Comparison of ENCODE assay signal across 8 mouse cellular contexts in the genomic region with DNA sequence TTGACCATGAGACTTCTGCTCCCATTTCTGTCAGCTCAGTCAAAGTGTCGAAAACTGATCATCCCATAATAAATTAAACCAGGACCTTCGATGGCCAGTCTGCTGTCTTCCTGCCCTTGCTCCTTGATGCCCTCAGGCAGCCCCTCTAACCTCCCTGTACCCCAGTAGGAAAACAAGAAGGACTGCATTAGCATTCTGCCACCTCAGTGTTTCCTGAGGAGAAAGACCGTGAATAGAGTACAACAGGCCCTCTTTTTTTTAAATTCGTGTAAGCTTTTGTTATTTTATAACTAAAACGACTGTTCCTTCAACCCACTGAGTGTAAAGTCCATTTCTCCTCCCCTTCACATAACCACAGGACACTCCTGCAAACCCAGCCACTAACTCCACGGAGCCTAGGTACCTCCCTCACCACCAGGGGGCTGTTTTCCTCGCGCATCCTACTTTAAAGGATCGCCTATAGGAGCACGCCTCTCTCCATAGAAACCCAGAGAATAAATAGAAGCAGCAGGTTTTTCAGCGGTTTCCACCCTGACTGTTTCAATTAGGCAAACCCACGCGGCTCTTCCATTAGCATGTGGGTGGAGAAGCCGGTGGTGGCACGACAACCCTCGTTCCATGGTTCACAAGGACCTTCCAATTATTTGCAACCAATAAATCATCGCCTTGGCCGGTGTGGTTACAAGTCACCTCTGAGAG.
A peak's percentile ranks its signal among the peaks of the same experiment; 100 is the strongest.
DNase-seq lines count a peak whose midpoint lies in the region; ATAC-seq lines count a peak whose summit lies in the region.

No protein-coding gene starts in this region.

- WGBS in liver, embryonic 12.5 days (ENCODE audit: insufficient replicate concordance): 21% methylated on average over 18 of the region's 18 CpGs
- 14% methylated on average over 18 of the region's 18 CpGs for WGBS in kidney, embryonic 16.5 days
- 13% methylated on average over 18 of the region's 18 CpGs for WGBS in limb, embryonic 12.5 days

- no peaks in the 10 kb centered on the region for H3K9me3 ChIP-seq in liver, embryonic 12.5 days (replicated peaks)
- no peaks in the 10 kb centered on the region for H3K9me3 ChIP-seq in kidney, embryonic 16.5 days (ENCODE audit: low read length)
- H3K9me3 ChIP-seq in limb, embryonic 12.5 days: 0 out of 2 replicates have a peak, but pooled peaks cover 9% of the 10 kb centered on the region

- H3K27me3 ChIP-seq in liver, embryonic 12.5 days (replicated peaks): no peaks in the 10 kb centered on the region
- no peaks in the 10 kb centered on the region for H3K27me3 ChIP-seq in kidney, embryonic 16.5 days (ENCODE audit: insufficient read depth, low read length)
- H3K27me3 ChIP-seq in limb, embryonic 12.5 days: no peaks in the 10 kb centered on the region; the same call in 1 of the 2 replicates

- no peak overlapping the region for H3K4me3 ChIP-seq in liver, embryonic 12.5 days
- peak overlapping the region; percentile 8; the same call in 1 of the 2 replicates for H3K4me3 ChIP-seq in kidney, embryonic 16.5 days (ENCODE audit: low read length)
- 0 out of 2 replicates have a peak overlapping the region, but pooled peaks have one; percentile 7 for H3K4me3 ChIP-seq in limb, embryonic 12.5 days (replicated peaks)

- H3K27ac ChIP-seq in liver, embryonic 12.5 days: no peak overlapping the region
- H3K27ac ChIP-seq in kidney, embryonic 16.5 days (ENCODE audit: low read length): no peak overlapping the region
- H3K27ac ChIP-seq in limb, embryonic 12.5 days: no peak overlapping the region

- no peak for ATAC-seq in liver, embryonic 12.5 days
- peak; percentile 90 for ATAC-seq in kidney, embryonic 16.5 days (ENCODE audit: low FRiP score, low TSS enrichment)
- ATAC-seq in limb, embryonic 12.5 days (ENCODE audit: insufficient number of reproducible peaks, insufficient read depth, low FRiP score, low TSS enrichment, low read depth): peak; percentile 78; the same call in 1 of the 2 replicates

- no peak overlapping the region for H3K9ac ChIP-seq in liver, embryonic 12.5 days
- H3K9ac ChIP-seq in kidney, embryonic 16.5 days (replicated peaks; ENCODE audit: low read length): no peak overlapping the region
- H3K9ac ChIP-seq in limb, embryonic 12.5 days (replicated peaks): no peak overlapping the region

- H3K4me1 ChIP-seq in liver, embryonic 12.5 days: no peaks in the 10 kb centered on the region
- 0 out of 2 replicates have a peak, but pooled peaks cover 2% of the 10 kb centered on the region for H3K4me1 ChIP-seq in kidney, embryonic 16.5 days (ENCODE audit: insufficient read depth, low read length)
- peaks cover 4% of the 10 kb centered on the region; the same call in 1 of the 2 replicates for H3K4me1 ChIP-seq in limb, embryonic 12.5 days (replicated peaks)

- DNase-seq in liver: peak; percentile 24
- peak; percentile 56 to 63 for DNase-seq in cerebellum, postnatal 36 days
- peak; percentile 55 to 72 for DNase-seq in frontal cortex, postnatal 36 days (ENCODE audit: low spot score in 2 of 2)
- peak; percentile 76 for DNase-seq in retina, postnatal 1 day
- no peak for DNase-seq in testis, postnatal 14 days (ENCODE audit: low spot score)

- no peaks in the 10 kb centered on the region for H3K36me3 ChIP-seq in liver, embryonic 12.5 days
- H3K36me3 ChIP-seq in kidney, embryonic 16.5 days (ENCODE audit: insufficient read depth, low read length): no peaks in the 10 kb centered on the region
- H3K36me3 ChIP-seq in limb, embryonic 12.5 days: no peaks in the 10 kb centered on the region

- no peak overlapping the region for H3K4me2 ChIP-seq in liver, embryonic 12.5 days
- peak overlapping the region; percentile 47 for H3K4me2 ChIP-seq in kidney, embryonic 16.5 days (replicated peaks; ENCODE audit: low read depth, low read length)
- H3K4me2 ChIP-seq in limb, embryonic 12.5 days: peak overlapping the region; percentile 54
